Mouse (Mus musculus) forebrain, embryonic 10.5 days (tissue): ENCODE measurements around the gene Slc25a23. TPM values are rescaled to one million over a fixed set of nuclear protein-coding genes. Genes with fewer than 3 reads are reported as not detected.

ENCODE experiments used
- DNase-seq: peaks from one replicate; pipeline ENCODE4 v3.0.0-alpha.2; 2017; ENCODE audit warnings: low spot score; ENCODE audit errors: extremely low spot score
- H3K27ac ChIP-seq: fragments of 300-500 bp; sonication (generic); 2 replicates; pipeline ENCODE4 v1.5.1; 2016; ENCODE audit warnings: mild to moderate bottlenecking
- H3K27me3 ChIP-seq: fragments of 300-500 bp; sonication (generic); 2 replicates; pipeline ENCODE4 v1.6.1; 2016; ENCODE audit warnings: mild to moderate bottlenecking; ENCODE audit not compliant: poor library complexity, severe bottlenecking
- H3K36me3 ChIP-seq: fragments of 300-500 bp; sonication (generic); replicated peaks from 2 replicates; pipeline ENCODE4 v1.6.1; 2016; ENCODE audit warnings: mild to moderate bottlenecking, moderate library complexity
- H3K4me1 ChIP-seq: fragments of 300-500 bp; sonication (generic); 2 replicates; pipeline ENCODE4 v1.6.1; 2016
- H3K4me3 ChIP-seq: fragments of 300-500 bp; sonication (generic); 2 replicates; pipeline ENCODE4 v1.5.1; 2016; ENCODE audit warnings: mild to moderate bottlenecking, moderate library complexity
- H3K9me3 ChIP-seq: fragments of 300-500 bp; sonication (generic); 2 replicates; pipeline ENCODE4 v1.6.1; 2016; ENCODE audit warnings: mild to moderate bottlenecking, moderate library complexity
- WGBS: fragments of 180-500 bp; shearing (Covaris S2); methylation state at CpG from one replicate; pipeline ENCODE4 v1.1.7; 2016; 5-methylcytosine and 5-hydroxymethylcytosine counted together
- polyA plus RNA-seq: library from polyadenylated mRNA; unstranded; fragments of >200 nt; fragmentation: Nextera tagmentation; extraction: Ambion mirVana; gene quantifications from 2 replicates; pipeline ENCODE4 v1.2.1, GENCODE M21; 2016

The Slc25a23 gene
- polyA plus RNA-seq, 1 experiment from 2014 or later, result 10.6 TPM

DNA sequence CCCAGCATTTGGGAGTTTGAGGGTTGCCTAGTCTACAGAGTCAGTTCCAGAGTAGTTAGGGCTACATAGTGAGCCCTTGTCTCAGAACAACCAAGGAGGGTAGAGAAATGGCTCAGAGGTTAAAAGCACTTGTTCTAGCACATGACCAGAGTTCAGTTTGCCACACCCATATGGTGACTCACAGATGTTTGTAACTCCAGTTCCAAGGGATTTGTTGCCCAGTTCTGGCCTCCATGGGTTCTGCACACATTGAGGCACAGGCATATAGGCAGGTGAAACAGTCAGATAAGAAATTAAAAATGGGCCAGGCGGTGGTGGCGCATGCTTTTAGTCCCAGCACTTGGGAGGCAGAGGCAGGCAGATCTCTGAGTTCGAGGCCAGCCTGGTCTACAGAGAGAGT, 34.6 kb upstream of the Slc25a23 start:
- Histone ChIP-seq H3K36me3 (no peaks in the 10 kb centered on the region), H3K4me3 (no peak overlapping the region), H3K27me3 (peaks cover 21% of the 10 kb centered on the region), H3K9me3 (no peaks in the 10 kb centered on the region), H3K4me1 (peaks cover 14% of the 10 kb centered on the region), H3K27ac (no peak overlapping the region)
- DNase-seq, result no peak
- WGBS, result 98% methylated on average over 3 of the region's 3 CpGs

DNA sequence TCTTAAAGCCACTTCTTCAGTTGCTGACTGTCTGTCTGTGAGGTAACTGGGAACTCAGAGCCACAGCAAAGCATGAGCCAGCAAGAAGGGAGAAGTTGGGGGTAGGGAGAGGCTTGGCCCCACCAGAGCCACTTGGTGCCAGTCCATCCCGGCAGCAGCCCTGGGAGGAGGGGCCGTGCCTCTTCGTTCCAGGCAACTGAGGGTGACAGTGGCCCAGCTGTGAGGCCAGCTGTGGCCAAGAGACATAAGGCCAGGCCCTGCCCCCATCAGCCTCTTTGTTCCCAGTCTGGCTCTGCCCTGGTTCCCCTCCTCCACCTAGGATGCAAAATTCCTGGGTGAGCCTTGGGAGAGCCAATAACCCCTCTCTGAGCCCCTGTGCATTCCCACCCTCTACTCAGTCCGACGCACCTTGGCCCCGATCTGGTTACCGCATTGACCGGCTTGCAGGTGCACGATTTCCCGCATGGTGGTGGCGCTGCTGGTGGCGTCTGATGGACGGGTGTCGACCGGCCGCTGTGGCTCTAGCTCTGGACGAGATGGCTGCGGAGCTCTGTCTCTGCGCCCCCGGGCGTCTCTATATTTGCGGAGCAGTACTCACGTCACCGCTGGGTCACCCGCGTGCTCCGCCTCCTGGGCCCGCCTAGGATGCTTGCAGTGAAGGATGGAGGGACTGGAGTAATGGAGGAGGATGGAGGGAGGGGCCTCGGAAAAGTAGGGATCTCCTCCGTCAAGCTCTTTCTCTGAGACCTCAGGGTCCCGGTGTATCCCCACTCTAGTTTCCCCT, 27.6 kb upstream of the Slc25a23 start, which contains the start of gene Tubb4a:
Gene Tubb4a, minus strand, starts transcription at position 734 of the 784 bp plus-strand sequence.
- WGBS, result under 1% methylated on average over 31 of the region's 31 CpGs
- DNase-seq, result peak; percentile 54
- Histone ChIP-seq H3K4me3 (peak within 1 kb of the TSS; percentile 59), H3K27me3 (peaks cover 33% of the 10 kb centered on the region), H3K4me1 (peaks cover 12% of the 10 kb centered on the region), H3K27ac (peak within 1 kb of the TSS; percentile 82), H3K36me3 (peaks cover 9% of the 10 kb centered on the region), H3K9me3 (no peaks in the 10 kb centered on the region)

DNA sequence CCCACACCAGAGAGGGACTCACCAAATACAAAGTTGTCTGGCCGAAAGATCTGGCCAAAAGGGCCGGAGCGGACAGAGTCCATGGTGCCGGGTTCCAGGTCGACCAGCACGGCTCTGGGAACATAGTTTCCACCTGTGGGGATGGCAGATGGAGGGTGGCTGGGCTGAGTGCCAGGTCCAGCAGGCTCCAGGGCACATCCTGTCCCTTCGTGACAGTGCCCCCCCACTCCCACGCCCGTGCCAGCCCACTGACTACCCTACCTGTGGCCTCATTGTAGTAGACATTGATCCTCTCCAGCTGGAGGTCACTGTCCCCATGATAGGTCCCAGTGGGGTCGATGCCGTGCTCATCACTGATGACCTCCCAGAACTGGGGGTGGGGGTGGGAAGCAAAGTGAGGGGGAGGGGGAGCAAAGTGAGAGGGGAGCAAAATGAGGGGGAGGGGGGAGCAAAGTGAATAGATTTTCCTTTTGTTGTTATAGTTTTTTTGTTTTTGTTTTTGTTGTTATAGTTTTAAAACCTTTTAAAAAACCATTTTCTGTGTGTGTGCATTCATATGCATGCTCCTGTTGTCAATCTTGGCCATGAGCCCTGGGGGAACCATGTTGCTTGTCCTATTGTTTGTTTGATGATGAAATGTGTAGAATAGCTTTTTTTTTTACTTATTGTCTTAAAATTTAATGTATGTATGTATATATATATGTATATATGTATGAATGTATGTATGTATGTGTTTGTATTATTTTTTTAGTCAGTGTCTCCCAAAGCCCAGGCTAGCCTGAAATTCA, 26.5 kb upstream of the Slc25a23 start:
- Histone ChIP-seq H3K27ac (no peak overlapping the region), H3K27me3 (peaks cover 33% of the 10 kb centered on the region), H3K9me3 (no peaks in the 10 kb centered on the region), H3K4me3 (peak overlapping the region; percentile 59; the same call in 1 of the 2 replicates), H3K36me3 (peaks cover 15% of the 10 kb centered on the region), H3K4me1 (peaks cover 12% of the 10 kb centered on the region)
- no peak for DNase-seq
- 91% methylated on average over 11 of the region's 11 CpGs for WGBS

DNA sequence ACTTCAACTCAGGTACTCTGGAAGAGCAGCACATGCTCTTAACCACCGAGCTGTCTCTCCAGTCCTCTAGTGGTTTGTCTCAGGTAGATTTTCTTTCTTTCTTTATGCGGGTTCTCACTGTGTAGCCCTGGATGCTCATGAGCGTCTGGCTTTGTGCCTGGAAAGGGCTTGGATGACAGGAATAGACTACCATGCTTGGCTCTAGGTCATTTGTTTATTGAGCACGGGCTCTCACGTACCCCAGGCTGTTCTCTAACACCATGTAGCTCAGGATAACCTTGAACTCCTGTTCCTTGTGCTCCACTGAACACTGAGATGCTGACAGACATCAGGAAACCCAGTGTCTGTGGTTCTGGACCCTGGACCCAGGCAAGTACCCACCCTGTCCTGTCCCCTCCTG, 22.8 kb upstream of the Slc25a23 start:
- H3K9me3 ChIP-seq, result no peaks in the 10 kb centered on the region
- H3K27me3 ChIP-seq, result peaks cover 11% of the 10 kb centered on the region
- H3K4me1 ChIP-seq, result peaks cover 9% of the 10 kb centered on the region
- DNase-seq, result no peak
- H3K27ac ChIP-seq, result no peak overlapping the region
- 85% methylated on average over 5 of the region's 5 CpGs for WGBS
- H3K36me3 ChIP-seq, result peaks cover 33% of the 10 kb centered on the region
- no peak overlapping the region for H3K4me3 ChIP-seq

DNA sequence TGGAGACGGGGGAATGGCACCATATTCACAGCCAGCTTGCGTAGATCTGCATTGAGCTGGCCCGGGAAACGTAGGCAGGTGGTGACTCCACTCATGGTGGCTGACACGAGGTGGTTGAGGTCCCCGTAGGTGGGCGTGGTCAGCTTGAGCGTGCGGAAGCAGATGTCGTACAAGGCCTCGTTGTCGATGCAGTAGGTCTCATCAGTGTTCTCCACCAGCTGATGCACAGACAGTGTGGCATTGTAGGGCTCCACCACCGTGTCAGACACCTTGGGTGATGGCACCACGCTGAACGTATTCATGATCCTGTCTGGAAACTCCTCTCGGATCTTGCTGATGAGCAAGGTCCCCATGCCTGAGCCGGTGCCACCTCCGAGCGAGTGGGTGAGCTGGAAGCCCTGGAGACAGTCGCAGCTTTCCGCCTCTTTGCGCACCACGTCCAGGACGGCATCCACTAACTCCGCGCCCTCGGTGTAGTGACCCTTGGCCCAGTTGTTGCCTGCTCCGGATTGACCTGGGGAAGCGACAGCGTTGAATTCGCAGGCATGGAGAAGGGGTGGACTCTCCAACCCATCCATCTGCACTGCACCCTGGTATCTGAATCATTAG, 21.7 kb upstream of the Slc25a23 start:
- 96% methylated on average over 31 of the region's 31 CpGs for WGBS
- H3K27me3 ChIP-seq, result no peaks in the 10 kb centered on the region; the same call in 1 of the 2 replicates
- H3K4me3 ChIP-seq, result no peak overlapping the region
- no peak for DNase-seq
- H3K36me3 ChIP-seq, result peaks cover 33% of the 10 kb centered on the region
- H3K4me1 ChIP-seq, result no peaks in the 10 kb centered on the region
- H3K9me3 ChIP-seq, result no peaks in the 10 kb centered on the region
- H3K27ac ChIP-seq, result no peak overlapping the region

DNA sequence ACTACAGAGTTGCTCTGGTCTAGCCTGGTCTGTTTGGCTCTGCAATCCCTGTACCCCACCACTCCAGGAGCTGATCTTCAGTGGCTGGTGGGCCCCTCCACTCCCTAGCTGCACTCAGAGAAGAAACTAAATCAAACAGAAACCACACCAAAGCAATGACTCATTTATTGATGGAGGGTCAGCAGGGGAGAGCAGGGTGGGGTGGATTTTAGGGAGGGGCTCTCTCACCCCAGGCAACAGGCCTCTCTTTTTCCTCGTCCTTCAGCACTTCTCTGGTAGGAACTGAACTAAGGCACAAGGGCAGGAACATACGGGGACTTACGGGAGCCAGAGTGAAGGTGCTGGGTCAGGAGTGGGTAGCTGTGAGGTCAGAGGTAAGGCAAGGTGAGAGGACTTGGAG, 20.3 kb upstream of the Slc25a23 start:
- no peak for DNase-seq
- Histone ChIP-seq H3K9me3 (no peaks in the 10 kb centered on the region), H3K27ac (no peak overlapping the region), H3K36me3 (peaks cover 32% of the 10 kb centered on the region), H3K27me3 (no peaks in the 10 kb centered on the region; the same call in 1 of the 2 replicates), H3K4me3 (no peak overlapping the region), H3K4me1 (no peaks in the 10 kb centered on the region)
- WGBS, result 72% methylated on average over 3 of the region's 3 CpGs

DNA sequence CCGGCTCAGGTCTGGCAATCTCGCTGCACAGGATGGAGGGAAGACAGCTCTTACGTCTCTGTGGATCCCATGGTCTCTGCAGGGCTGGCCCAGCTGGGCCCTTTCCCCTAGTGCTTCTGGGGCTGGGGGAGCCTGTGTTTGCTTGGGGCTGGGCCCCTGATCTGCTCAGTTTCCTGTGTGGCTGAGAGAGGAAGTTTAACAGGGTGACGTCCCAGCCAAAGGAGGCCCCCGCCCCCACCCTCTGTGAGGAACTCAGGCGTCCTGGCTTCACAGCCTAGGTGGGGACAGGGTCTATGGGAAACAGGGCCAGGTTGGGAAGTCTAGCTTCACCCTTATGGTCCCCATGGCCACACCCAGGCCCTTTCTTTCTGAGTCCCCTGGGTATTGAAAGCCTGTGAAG, 18.7 kb upstream of the Slc25a23 start, which contains the start of gene Dennd1c:
Gene Dennd1c, minus strand, starts transcription at position 179 of the 400 bp plus-strand sequence.
- Histone ChIP-seq H3K36me3 (peaks cover 23% of the 10 kb centered on the region), H3K9me3 (no peaks in the 10 kb centered on the region), H3K4me1 (peaks cover 5% of the 10 kb centered on the region), H3K27me3 (no peaks in the 10 kb centered on the region), H3K4me3 (no peak within 1 kb of the TSS), H3K27ac (no peak within 1 kb of the TSS)
- 65% methylated on average over 6 of the region's 6 CpGs for WGBS
- DNase-seq, result no peak

GRCm38 (mm10) chr17:57076916-57077315, 17.3 kb upstream of the Slc25a23 start:
- H3K36me3 ChIP-seq, result peaks cover 23% of the 10 kb centered on the region
- no peak overlapping the region for H3K4me3 ChIP-seq
- peaks cover 5% of the 10 kb centered on the region for H3K4me1 ChIP-seq
- WGBS, result 73% methylated on average over 3 of the region's 3 CpGs
- DNase-seq, result no peak
- H3K9me3 ChIP-seq, result no peaks in the 10 kb centered on the region
- peaks cover 6% of the 10 kb centered on the region for H3K27me3 ChIP-seq
- peak overlapping the region; percentile 11; the same call in 1 of the 2 replicates for H3K27ac ChIP-seq

GRCm38 (mm10) chr17:57070699-57071098, 11.0 kb upstream of the Slc25a23 start:
- Histone ChIP-seq H3K36me3 (no peaks in the 10 kb centered on the region), H3K4me3 (peak overlapping the region; percentile 43), H3K9me3 (no peaks in the 10 kb centered on the region), H3K4me1 (peaks cover 19% of the 10 kb centered on the region), H3K27me3 (peaks cover 40% of the 10 kb centered on the region), H3K27ac (peak overlapping the region; percentile 77)
- 4% methylated on average over 11 of the region's 11 CpGs for WGBS
- DNase-seq, result peak; percentile 70

GRCm38 (mm10) chr17:57070272-57070671, 10.6 kb upstream of the Slc25a23 start:
- peak overlapping the region; percentile 77 for H3K27ac ChIP-seq
- peak; percentile 18 for DNase-seq
- peaks cover 44% of the 10 kb centered on the region for H3K27me3 ChIP-seq
- no peaks in the 10 kb centered on the region for H3K9me3 ChIP-seq
- 9% methylated on average over 9 of the region's 9 CpGs for WGBS
- no peaks in the 10 kb centered on the region for H3K36me3 ChIP-seq
- H3K4me3 ChIP-seq, result peak overlapping the region; percentile 43
- H3K4me1 ChIP-seq, result peaks cover 19% of the 10 kb centered on the region

GRCm38 (mm10) chr17:57066908-57067307, 7.2 kb upstream of the Slc25a23 start:
- H3K27me3 ChIP-seq, result peaks cover 71% of the 10 kb centered on the region
- DNase-seq, result no peak
- no peaks in the 10 kb centered on the region for H3K36me3 ChIP-seq
- no peak overlapping the region for H3K4me3 ChIP-seq
- H3K4me1 ChIP-seq, result peaks cover 22% of the 10 kb centered on the region
- no peaks in the 10 kb centered on the region for H3K9me3 ChIP-seq
- 64% methylated on average over 5 of the region's 5 CpGs for WGBS
- no peak overlapping the region for H3K27ac ChIP-seq

DNA sequence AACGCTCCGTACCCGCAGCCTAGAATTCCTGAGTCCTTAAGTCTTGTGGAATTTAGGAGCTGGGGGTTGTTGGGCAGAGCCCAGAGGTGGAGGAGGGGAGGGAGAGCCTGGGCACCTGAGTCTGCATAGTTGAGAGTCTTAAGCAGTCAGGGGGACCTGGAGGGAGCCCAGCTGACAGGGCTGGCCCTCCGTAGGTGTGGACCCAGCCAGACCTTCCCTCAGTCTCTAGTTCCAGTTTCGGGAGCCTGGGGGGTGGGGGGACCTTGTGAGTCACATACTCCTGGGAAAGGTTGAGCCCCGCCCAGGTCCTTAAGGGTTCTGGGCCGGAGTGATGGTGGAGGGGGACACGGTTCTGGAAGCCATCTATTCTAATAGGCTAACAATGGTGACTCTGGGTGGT, 3.4 kb upstream of the Slc25a23 start:
- H3K27me3 ChIP-seq, result peaks cover 77% of the 10 kb centered on the region
- 6% methylated on average over 8 of the region's 8 CpGs for WGBS
- DNase-seq, result no peak
- H3K4me1 ChIP-seq, result peaks cover 43% of the 10 kb centered on the region
- H3K9me3 ChIP-seq, result no peaks in the 10 kb centered on the region
- no peak overlapping the region for H3K27ac ChIP-seq
- H3K4me3 ChIP-seq, result peak overlapping the region; percentile 18; the same call in 1 of the 2 replicates
- no peaks in the 10 kb centered on the region for H3K36me3 ChIP-seq
